Mouse (Mus musculus) kidney, adult 18-20 months (tissue): ENCODE measurements at regions not wholly inside any gene's neighbourhood (a gene's known extent, or its start where the extent isn't known, plus 50 kb on each side); places are given as distances from the start of the nearest gene placed in this dataset.

Experiments
- DNase-seq: peaks from one replicate; pipeline ENCODE4 v3.0.0; 2021

- DNase-seq, result no peak
These were observed 583.6 kb upstream of the Sema6d start for GRCm38 (mm10) chr2:123506162-123506561.

GRCm38 (mm10) chr2:123507095-123507494 is 582.7 kb upstream of the Sema6d start:
- no peak for DNase-seq

- no peak for DNase-seq
These were observed 560.9 kb upstream of the Sema6d start for GRCm38 (mm10) chr2:123528915-123529314.

DNA sequence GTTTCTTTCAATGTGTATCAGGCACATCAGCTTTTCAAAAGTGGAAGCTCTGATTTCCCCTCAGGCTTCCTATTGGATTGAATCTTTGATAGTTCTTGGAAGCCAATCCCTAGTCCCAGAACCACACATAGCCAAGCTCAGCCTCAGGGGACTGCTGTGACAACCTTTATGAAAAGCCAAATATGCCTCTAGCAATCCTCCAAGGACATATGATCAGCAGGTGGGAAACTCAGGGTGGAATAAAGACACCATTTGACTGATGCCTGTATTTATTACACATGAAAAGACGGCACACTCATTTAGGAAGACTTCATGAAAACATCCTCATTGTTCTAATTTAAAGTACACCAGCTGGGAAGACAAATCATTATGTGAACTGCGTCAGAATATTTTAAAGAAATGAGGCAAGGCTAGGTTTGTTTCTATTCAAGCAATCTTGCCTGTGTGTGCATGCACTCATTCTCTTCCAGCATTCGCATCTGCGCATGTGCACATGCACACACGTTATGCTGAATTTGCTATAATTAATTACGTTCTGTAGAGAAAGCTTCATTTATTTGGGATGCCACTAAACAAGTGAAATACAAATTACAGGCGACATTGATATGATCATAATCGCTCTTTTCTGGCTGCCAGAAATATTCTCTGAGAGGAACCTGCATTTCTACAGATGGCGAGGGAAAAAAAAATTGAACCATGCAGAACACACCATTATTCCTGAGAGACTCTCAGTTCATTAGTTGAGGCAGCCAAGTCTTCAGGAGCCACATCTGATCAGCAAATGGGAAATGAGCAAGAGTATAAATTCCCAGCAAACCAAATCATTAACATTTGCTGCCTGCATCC is 556.6 kb upstream of the Sema6d start:
- DNase-seq, result no peak

- DNase-seq, result no peak
These were observed 538.4 kb upstream of the Sema6d start for GRCm38 (mm10) chr2:123551249-123551850.

DNA sequence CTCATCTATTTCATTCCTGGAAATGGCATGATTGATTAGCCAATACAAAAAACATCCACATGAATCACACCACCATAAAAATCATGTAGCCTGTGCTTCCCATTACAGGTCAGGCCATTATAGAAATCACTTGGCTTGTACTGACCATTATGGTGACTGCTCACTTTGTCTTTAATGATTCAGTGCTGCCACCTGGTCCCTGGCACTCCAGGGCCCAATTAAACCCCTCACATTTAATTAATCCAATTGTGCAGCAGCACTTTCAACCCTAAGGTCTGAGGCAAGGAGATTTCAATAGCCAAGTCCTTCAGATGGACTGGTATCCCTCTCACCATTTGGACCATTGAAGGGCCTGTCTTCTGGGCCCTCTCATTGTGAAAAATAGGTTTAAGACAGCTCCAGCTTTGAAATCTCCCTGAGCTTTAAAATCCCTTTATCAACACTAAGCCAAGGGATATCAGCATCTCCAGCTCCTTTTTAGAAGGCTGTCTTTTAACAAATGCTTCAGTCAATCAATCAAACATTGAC is 531.6 kb upstream of the Sema6d start:
- no peak for DNase-seq
